In the genomic region with DNA sequence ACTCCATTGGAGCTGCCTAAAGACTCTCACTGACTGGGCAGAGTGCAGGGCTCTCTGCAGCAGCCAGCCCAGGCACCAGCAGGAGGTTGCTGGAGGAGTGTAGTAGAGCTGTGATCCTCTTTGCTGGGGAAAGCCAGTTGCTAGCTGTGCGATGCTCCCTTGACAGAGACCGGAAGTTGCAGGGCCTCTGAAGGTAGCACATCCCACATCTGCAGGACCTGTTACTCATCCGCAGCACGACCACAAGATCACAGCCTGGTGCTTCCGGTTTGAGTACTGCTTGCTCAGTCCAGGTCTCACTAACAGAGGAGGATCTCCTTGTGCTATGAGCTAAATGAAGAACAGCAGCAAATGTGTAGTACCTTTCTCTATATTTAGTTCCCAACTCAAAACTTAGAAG, we compare ENCODE assay signal across 12 mouse cellular contexts.
DNase-seq lines count a peak whose midpoint lies in the region; ATAC-seq and TF ChIP-seq lines count a peak whose summit lies in the region.
"Had no signal": no experiment of that assay in that cellular context is flagged by ENCODE, and none has a peak within 500 bp of the region (broad histone marks: within the 10 kb centered on the region; RNA-seq: fewer than 3 reads in every experiment).

No protein-coding gene starts in this region.

- 51% methylated on average over 5 of the region's 5 CpGs for WGBS in kidney, embryonic 16.5 days
- 6% methylated on average over 5 of the region's 5 CpGs for WGBS in bone marrow, adult 2 months

- TF ChIP-seq CTCF in bone marrow, adult 2 months (IDR thresholded peaks at IDR 0.05; ENCODE audit: control insufficient read depth, insufficient read depth, low read length): no peak

- no peak for TF ChIP-seq POLR2A in bone marrow, adult 2 months (IDR thresholded peaks at IDR 0.05; ENCODE audit: borderline replicate concordance, control insufficient read depth, low read depth, low read length)

- ATAC-seq in kidney, embryonic 16.5 days (ENCODE audit: low FRiP score, low TSS enrichment): no peak
- ATAC-seq in megakaryocyte-erythroid progenitor cell, adult 5-6 weeks (replicated peaks; ENCODE audit: low FRiP score, low TSS enrichment, poor library complexity, severe bottlenecking): 0 out of 2 replicates have a peak, but pooled peaks have one; percentile 34

- H3K4me3 ChIP-seq in kidney, embryonic 16.5 days (ENCODE audit: low read length): no peak overlapping the region
- H3K4me3 ChIP-seq in bone marrow, adult 2 months (replicated peaks; ENCODE audit: control insufficient read depth, low read depth, low read length): no peak overlapping the region
- H3K4me3 ChIP-seq: lung, embryonic 15.5 days had no signal

- H3K36me3 ChIP-seq in kidney, embryonic 16.5 days (ENCODE audit: insufficient read depth, low read length): no peaks in the 10 kb centered on the region
- H3K36me3 ChIP-seq: lung, embryonic 15.5 days had no signal

- H3K9ac ChIP-seq in kidney, embryonic 16.5 days (replicated peaks; ENCODE audit: low read length): no peak overlapping the region
- H3K9ac ChIP-seq: lung, embryonic 15.5 days had no signal

- H3K4me2 ChIP-seq in kidney, embryonic 16.5 days (replicated peaks; ENCODE audit: low read depth, low read length): no peak overlapping the region
- H3K4me2 ChIP-seq: lung, embryonic 15.5 days had no signal

- no peak overlapping the region for H3K27ac ChIP-seq in kidney, embryonic 16.5 days (ENCODE audit: low read length)
- peak overlapping the region; percentile 2; the same call in 1 of the 2 replicates for H3K27ac ChIP-seq in bone marrow, adult 2 months (ENCODE audit: control insufficient read depth, insufficient read depth, low read depth, low read length, poor library complexity)
- H3K27ac ChIP-seq: lung, embryonic 15.5 days had no signal

- peaks cover 3% of the 10 kb centered on the region; the same call in 1 of the 2 replicates for H3K4me1 ChIP-seq in kidney, embryonic 16.5 days (ENCODE audit: insufficient read depth, low read length)
- H3K4me1 ChIP-seq in bone marrow, adult 2 months (ENCODE audit: control insufficient read depth, insufficient read depth, low read length): peaks cover 6% of the 10 kb centered on the region

- DNase-seq in kidney, postnatal 10 days: peak; percentile 5
- peak; percentile 69 to 77 for DNase-seq in thymus, postnatal 10 days (ENCODE audit: low spot score in 2 of 2)
- DNase-seq in right cerebral cortex, adult 2 months (ENCODE audit: low spot score in 2 of 2): no peak
- no peak for DNase-seq in urinary bladder, adult 18-20 months (ENCODE audit: low spot score in 2 of 2)
- no peak for DNase-seq in embryo, embryonic 11 days
- DNase-seq: cerebellum, adult 18-20 months; kidney, adult 8-10 months; layer of hippocampus, postnatal 36 days had no signal

- 0 out of 2 replicates have a peak, but pooled peaks cover 2% of the 10 kb centered on the region for H3K27me3 ChIP-seq in kidney, embryonic 16.5 days (ENCODE audit: insufficient read depth, low read length)
- H3K27me3 ChIP-seq: lung, embryonic 15.5 days had no signal

- H3K9me3 ChIP-seq in kidney, embryonic 16.5 days (ENCODE audit: low read length): no peaks in the 10 kb centered on the region
- H3K9me3 ChIP-seq: lung, embryonic 15.5 days had no signal

Comparison
In these comparisons a context has a peak if more than half of its experiments do, and no peak if none do; other contexts are left out.
1. DNase-seq: peak in kidney, postnatal 10 days (single experiment) and thymus, postnatal 10 days (2 of 2); none in right cerebral cortex, adult 2 months (0 of 2), urinary bladder, adult 18-20 months (0 of 2) and embryo, embryonic 11 days (single experiment).